Mouse (Mus musculus) neutrophil, adult 5-6 weeks (primary cell): Measurements from ENCODE around the gene Cnnm2. TPM values are rescaled to one million over a fixed set of nuclear protein-coding genes. Genes with fewer than 3 reads are reported as not detected.
"Not testable (repeated sequence)": the region's sequence is repeated elsewhere in the genome, so short reads cannot be mapped to it uniquely, and the experiment has no call there.

ENCODE experiments used
- ATAC-seq: fragments of 151-379, 151-347 bp; 2 replicates; pipeline ENCODE4 v1.8.0; 2017; ENCODE audit warnings: mild to moderate bottlenecking, moderate TSS enrichment; ENCODE audit not compliant: insufficient number of reproducible peaks, poor library complexity, low FRiP score, severe bottlenecking; ENCODE audit errors: extremely low read depth
- total RNA-seq: library from RNA; stranded (forward); fragments of 200-1000 nt; gene quantifications from 2 replicates; pipeline ENCODE4 v1.2.3, GENCODE M21; 2017

The Cnnm2 gene
- 2.7 and 3.5 TPM in 2 replicates for total RNA-seq

DNA sequence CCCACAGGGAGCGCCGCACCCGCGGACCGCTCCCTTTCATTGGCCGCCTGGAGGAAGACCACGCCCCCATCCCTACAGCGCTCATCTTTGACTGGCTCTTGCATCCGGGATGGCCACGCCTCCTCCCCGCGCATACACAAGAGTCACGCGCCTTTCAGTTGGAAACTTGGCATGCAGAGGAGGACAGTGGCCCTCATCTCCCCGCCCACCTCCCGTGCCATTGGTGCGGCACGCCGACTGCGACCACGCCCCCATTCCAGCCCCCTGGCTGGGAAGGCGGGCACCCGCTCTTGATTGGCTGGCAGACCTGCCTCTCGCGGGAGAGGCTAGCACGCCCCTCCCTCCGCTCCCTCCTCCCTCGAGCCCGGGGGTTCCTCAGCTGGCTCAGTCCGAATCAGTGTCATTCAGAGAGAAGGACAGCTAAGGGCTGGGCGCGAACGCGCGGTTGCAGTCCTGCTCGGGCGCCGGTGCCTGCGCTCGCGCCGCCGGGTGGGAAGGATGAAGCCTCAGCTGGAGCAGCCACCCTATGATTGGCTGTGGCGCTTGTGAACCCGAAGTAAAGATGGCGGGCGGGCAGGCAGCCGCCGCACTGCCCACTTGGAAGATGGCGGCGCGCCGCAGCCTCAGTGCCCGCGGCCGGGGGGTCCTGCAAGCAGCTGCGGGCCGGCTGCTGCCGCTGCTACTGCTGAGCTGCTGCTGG lies at the start of gene Cnnm2:
Gene Cnnm2 (plus strand): TSS at position 350 of the 700 bp plus-strand sequence.
- ATAC-seq: peak; percentile 89

DNA sequence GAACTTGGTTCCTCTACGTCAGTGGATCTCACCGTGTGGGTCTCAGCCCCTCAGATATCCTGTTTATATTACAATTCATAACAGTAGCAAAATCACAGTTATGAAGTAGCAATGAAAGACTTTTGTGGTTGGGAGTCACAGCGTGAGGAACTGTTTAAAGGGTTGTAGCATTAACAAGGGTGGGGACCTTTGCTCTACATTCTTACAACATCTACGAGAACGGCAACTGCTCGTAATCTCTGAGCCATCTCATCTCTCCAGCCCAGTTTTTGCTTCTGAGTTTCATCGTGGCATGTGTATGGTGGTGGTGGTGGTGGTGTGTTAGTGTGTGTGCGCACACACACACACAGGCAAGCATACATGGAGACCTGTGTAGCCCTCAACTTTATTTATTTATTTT lies 47.2 kb upstream of the Cnnm2 start:
- ATAC-seq: no peak

GRCm38 (mm10) chr19:46715016-46715415 lies 46.4 kb upstream of the Cnnm2 start:
- no peak for ATAC-seq

DNA sequence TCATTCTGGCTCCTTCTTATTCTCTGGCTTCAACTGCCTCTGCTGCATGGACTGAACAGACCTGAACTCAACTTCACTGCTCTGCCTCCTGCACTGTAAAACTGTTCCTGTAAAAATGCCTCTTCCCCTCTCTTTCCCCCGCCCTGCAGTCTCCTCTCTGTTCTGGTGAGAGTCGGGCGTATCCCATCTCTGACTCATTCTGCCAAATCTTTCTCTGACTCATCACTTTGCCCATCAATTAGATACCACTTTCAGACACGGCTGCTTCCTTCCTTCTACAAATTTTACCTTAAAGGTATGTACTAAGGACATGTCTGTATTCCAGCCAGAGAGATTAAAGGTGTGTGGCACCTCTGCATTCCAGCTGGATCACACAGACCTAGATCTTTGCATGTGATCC lies 43.2 kb upstream of the Cnnm2 start:
- no peak for ATAC-seq

DNA sequence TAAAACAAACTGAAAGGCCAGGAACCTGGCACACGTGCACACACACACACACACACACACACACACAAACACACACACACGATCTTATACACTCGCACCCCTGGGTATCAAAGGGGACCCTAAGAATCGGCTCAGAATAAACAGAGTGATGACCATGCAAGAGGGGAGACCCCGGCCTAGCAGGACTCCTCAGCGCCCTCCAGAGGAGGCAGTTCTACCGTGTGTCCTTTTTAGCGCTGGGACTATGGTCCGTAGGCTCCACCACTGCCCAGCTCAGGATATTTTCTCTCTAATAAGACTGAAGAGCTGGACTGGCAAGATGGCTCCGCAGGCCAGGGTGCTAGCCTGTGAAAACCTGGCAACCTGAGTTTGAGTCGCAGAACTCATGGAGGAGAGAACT lies 37.0 kb upstream of the Cnnm2 start:
- ATAC-seq: no peak

DNA sequence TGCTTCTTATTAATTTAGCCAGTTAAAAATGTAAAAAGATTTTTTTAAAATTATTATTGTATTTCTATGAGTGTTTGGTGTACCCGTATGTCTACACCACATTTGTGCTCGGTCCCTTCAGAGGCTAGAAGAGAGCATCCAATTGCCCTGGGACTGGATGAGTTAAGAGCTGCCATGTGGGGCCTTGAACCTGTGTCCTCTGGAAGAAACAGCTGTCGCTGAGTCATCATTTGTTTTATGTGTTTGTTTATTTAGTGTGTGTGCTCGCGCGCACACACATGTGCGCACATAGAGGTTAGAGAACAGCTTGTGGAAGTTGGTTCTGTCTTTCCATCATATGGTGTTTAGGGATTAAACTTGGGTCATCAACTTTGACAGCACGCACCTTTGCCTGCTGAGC lies 35.3 kb upstream of the Cnnm2 start:
- no peak for ATAC-seq

- no peak for ATAC-seq
Observed at GRCm38 (mm10) chr19:46727140-46727736, 34.2 kb upstream of the Cnnm2 start.

DNA sequence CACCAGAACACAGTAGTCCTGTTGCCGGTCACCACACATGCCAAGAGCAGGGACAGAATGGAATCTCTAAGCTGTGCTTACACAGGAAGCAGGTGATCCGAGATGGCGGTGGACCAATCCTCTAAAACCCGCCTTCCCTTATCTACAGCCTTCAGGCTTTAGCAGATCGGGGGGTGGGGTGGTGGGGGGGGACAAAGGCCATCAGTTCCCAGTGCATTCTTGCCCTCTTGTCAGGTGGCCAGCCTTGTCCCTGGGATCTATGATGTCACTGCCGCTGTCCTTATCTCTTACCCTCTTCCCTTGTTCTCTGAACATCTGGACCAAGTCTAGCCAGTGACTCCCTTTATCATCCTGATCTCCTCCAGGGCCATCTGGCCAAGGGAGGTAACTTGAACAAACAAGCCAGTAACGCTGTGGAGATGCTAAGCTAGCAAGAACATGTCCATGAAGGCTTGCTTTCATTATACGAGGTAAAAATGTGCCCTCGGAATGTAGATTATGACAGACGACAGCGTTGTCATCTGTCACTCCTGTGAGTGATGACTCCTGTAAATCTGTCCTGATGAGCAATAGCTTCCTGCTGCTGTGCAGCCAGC lies 33.4 kb upstream of the Cnnm2 start:
- ATAC-seq: no peak

- no peak for ATAC-seq
Observed at GRCm38 (mm10) chr19:46728909-46729308, 32.5 kb upstream of the Cnnm2 start.

- no peak for ATAC-seq
Observed at GRCm38 (mm10) chr19:46731351-46731750, 30.0 kb upstream of the Cnnm2 start.

DNA sequence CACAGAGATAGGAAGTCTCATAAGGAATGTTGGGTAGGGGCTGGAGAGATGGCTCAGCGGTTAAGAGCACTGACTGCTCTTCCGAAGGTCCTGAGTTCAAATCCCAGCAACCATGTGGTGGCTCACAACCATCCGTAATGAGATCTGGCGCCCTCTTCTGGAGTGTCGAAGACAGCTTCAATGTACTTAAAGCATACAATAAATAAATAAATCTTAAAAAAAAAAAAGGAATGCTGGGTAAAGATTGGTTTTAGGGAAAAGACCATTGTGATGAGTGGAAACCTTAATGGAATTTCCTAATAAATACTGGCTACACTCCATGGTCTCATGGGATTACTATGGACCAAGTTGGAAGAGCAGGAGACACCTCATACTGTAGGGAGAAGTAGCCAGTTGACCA lies 28.7 kb upstream of the Cnnm2 start:
- not testable (repeated sequence) for ATAC-seq

GRCm38 (mm10) chr19:46733626-46734025 lies 27.8 kb upstream of the Cnnm2 start:
- no peak for ATAC-seq

- ATAC-seq: no peak
Observed at GRCm38 (mm10) chr19:46735241-46735640, 26.2 kb upstream of the Cnnm2 start.

DNA sequence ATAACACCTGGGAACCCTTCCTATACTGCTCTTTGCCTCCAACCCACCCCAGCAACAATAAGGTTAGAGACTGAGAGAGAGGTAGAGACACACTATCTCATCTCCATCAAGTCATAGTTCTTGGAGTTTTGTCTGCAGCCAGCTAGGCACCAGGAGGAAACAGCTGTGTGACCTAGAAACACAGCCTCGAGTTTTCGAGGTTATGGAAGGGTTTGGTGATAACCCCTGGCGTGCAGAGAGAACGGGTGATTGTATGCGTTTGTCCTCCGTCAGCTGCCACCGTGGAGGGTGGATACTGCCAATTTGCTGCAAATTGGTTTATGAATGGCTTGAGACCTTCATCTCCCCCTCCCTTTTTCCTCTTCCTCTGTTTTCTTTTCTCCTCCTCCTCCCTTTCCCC lies 24.3 kb upstream of the Cnnm2 start:
- ATAC-seq: no peak

DNA sequence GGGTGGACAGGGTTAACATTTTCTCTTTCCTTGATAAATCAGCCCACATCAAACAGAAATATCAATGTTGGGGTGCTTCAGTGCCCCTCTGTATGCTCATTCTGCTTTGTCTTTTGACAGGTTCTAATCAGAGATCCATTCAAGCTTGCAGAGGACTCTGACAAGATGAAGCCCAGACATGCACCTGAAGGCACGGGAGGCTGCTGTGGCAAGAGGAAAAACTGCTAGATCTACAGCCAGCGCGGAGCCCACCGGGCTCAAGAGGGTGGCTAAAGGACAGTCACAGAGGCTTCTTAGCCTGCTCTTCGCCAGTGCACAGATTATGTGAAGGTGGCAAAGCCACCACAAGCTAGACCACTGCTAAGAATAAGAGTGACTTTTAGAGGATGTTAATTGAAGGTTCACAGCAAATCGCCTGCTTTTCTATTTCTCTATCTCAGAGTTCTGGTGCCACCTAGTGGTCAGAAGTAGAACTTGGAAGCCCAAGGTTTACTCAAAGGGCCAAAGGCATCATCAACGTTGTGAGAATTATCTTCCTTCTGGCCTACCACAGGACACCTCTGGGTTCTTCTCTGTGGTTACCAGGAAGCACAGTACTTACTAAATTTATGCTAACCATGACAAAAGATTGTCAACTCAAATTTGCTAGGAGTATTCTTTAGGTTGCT lies 20.9 kb upstream of the Cnnm2 start:
- ATAC-seq: peak; percentile 57

- ATAC-seq: no peak
Observed at GRCm38 (mm10) chr19:46741574-46741973, 19.8 kb upstream of the Cnnm2 start.

GRCm38 (mm10) chr19:46744681-46745080 lies 16.7 kb upstream of the Cnnm2 start:
- ATAC-seq: no peak

GRCm38 (mm10) chr19:46747799-46748198 lies 13.6 kb upstream of the Cnnm2 start:
- no peak for ATAC-seq

- ATAC-seq: no peak
Observed at GRCm38 (mm10) chr19:46752235-46752634, 9.2 kb upstream of the Cnnm2 start.

GRCm38 (mm10) chr19:46755066-46755465 lies 6.3 kb upstream of the Cnnm2 start:
- ATAC-seq: no peak
